Mouse (Mus musculus) liver, adult 2 months (tissue): ENCODE measurements at regions not wholly inside any gene's neighbourhood (a gene's known extent, or its start where the extent isn't known, plus 50 kb on each side); places are given as distances from the start of the nearest gene placed in this dataset.

Experiments used
- DNase-seq: peaks from one replicate; pipeline ENCODE4 v3.0.0-alpha.2; 2011; ENCODE audit warnings: low read depth, low spot score; ENCODE audit errors: extremely low read depth
- H3K27ac ChIP-seq: fragments of 200-500 bp; replicated peaks from 2 replicates; pipeline ENCODE4 v1.5.1; 2012; ENCODE audit warnings: low read depth, mild to moderate bottlenecking, control low read depth, inconsistent platforms, low read length; ENCODE audit not compliant: insufficient read depth
- H3K27me3 ChIP-seq: fragments of 200-500 bp; 2 replicates; pipeline ENCODE4 v1.6.1; 2012; ENCODE audit warnings: mild to moderate bottlenecking, moderate library complexity, low read length, inconsistent platforms; ENCODE audit not compliant: control insufficient read depth, insufficient read depth
- H3K36me3 ChIP-seq: fragments of 200-500 bp; 2 replicates; pipeline ENCODE4 v1.6.1; 2012; ENCODE audit warnings: low read length, inconsistent platforms; ENCODE audit not compliant: control insufficient read depth, insufficient read depth
- H3K4me1 ChIP-seq: fragments of 200-500 bp; 2 replicates; pipeline ENCODE4 v1.6.1; 2011; ENCODE audit warnings: low read length; ENCODE audit not compliant: control insufficient read depth, insufficient read depth
- H3K4me3 ChIP-seq: fragments of 200-500 bp; 2 replicates; pipeline ENCODE4 v1.5.1; 2011; ENCODE audit warnings: low read depth, mild to moderate bottlenecking, control low read depth, low read length, moderate library complexity; ENCODE audit not compliant: insufficient read depth
- H3K79me2 ChIP-seq: fragments of 200-500 bp; 2 replicates; pipeline ENCODE4 v1.6.1; 2012; ENCODE audit warnings: inconsistent platforms, mild to moderate bottlenecking, low read length, moderate library complexity; ENCODE audit not compliant: control insufficient read depth, insufficient read depth
- H3K9ac ChIP-seq: fragments of 200-500 bp; 2 replicates; pipeline ENCODE4 v1.6.1; 2012; ENCODE audit warnings: low read depth, mild to moderate bottlenecking, control low read depth, inconsistent platforms, low read length
- CTCF ChIP-seq: fragments of 200-500 bp; IDR thresholded peaks from 2 replicates; pipeline ENCODE4 v1.5.1; 2011; ENCODE audit warnings: low read depth, low read length, control low read depth
- POLR2A ChIP-seq: fragments of 200-500 bp; IDR thresholded peaks from 2 replicates; pipeline ENCODE4 v1.6.1; 2011; ENCODE audit warnings: low read length, control low read depth; ENCODE audit not compliant: insufficient read depth; ENCODE audit errors: extremely low read depth
- WGBS: fragments of 180-500 bp; shearing (Covaris S2); methylation state at CpG from one replicate; pipeline ENCODE4 v1.1.7; 2018; 5-methylcytosine and 5-hydroxymethylcytosine counted together

GRCm38 (mm10) chr4:32126828-32127227 lies 111.8 kb upstream of the Bach2 start:
- WGBS, result 88% methylated on average over 8 of the region's 8 CpGs
- DNase-seq, result no peak

GRCm38 (mm10) chr4:32130594-32130993 lies 108.0 kb upstream of the Bach2 start:
- WGBS, result 84% methylated on average over 12 of the region's 12 CpGs
- no peaks in the 10 kb centered on the region for H3K27me3 ChIP-seq
- no peaks in the 10 kb centered on the region for H3K79me2 ChIP-seq
- no peaks in the 10 kb centered on the region for H3K36me3 ChIP-seq
- H3K27ac ChIP-seq, result no peak overlapping the region
- DNase-seq, result no peak
- H3K4me1 ChIP-seq, result no peaks in the 10 kb centered on the region
- TF ChIP-seq POLR2A, result no peak
- no peak overlapping the region for H3K4me3 ChIP-seq
- no peak overlapping the region for H3K9ac ChIP-seq

More at GRCm38 (mm10) chr4:32126828-32127227, 111.8 kb upstream of the Bach2 start:
- H3K27me3 ChIP-seq, result no peaks in the 10 kb centered on the region
- H3K27ac ChIP-seq, result no peak overlapping the region
- H3K4me3 ChIP-seq, result no peak overlapping the region
- TF ChIP-seq CTCF (no peak), POLR2A (no peak)
- H3K36me3 ChIP-seq, result no peaks in the 10 kb centered on the region
- no peaks in the 10 kb centered on the region for H3K79me2 ChIP-seq
- no peak overlapping the region for H3K9ac ChIP-seq
- no peaks in the 10 kb centered on the region for H3K4me1 ChIP-seq

GRCm38 (mm10) chr4:32131819-32132218 lies 106.8 kb upstream of the Bach2 start:
- DNase-seq, result no peak
- 88% methylated on average over 5 of the region's 5 CpGs for WGBS
- Histone ChIP-seq H3K9ac (no peak overlapping the region), H3K27ac (no peak overlapping the region), H3K4me1 (no peaks in the 10 kb centered on the region), H3K27me3 (no peaks in the 10 kb centered on the region), H3K36me3 (no peaks in the 10 kb centered on the region), H3K4me3 (no peak overlapping the region), H3K79me2 (no peaks in the 10 kb centered on the region)
- TF ChIP-seq POLR2A, result no peak
- no peak for TF ChIP-seq CTCF

- no peak overlapping the region for H3K9ac ChIP-seq
- H3K27me3 ChIP-seq, result no peaks in the 10 kb centered on the region
- no peaks in the 10 kb centered on the region for H3K36me3 ChIP-seq
Measured at GRCm38 (mm10) chr4:32136151-32136550, 102.5 kb upstream of the Bach2 start.

GRCm38 (mm10) chr4:32137243-32137642 lies 101.4 kb upstream of the Bach2 start:
- no peaks in the 10 kb centered on the region for H3K27me3 ChIP-seq
- no peak overlapping the region for H3K27ac ChIP-seq
- no peak overlapping the region for H3K9ac ChIP-seq
- DNase-seq, result no peak
- H3K4me1 ChIP-seq, result no peaks in the 10 kb centered on the region
- no peak overlapping the region for H3K4me3 ChIP-seq
- TF ChIP-seq POLR2A (no peak), CTCF (no peak)
- H3K36me3 ChIP-seq, result no peaks in the 10 kb centered on the region
- H3K79me2 ChIP-seq, result no peaks in the 10 kb centered on the region

More at GRCm38 (mm10) chr4:32136151-32136550, 102.5 kb upstream of the Bach2 start:
- no peaks in the 10 kb centered on the region for H3K79me2 ChIP-seq
- H3K27ac ChIP-seq, result no peak overlapping the region
- no peak overlapping the region for H3K4me3 ChIP-seq
- WGBS, result 74% methylated on average over 10 of the region's 10 CpGs
- H3K4me1 ChIP-seq, result no peaks in the 10 kb centered on the region
- no peak for DNase-seq
- no peak for TF ChIP-seq CTCF
- no peak for TF ChIP-seq POLR2A

GRCm38 (mm10) chr4:32137966-32138365 lies 100.6 kb upstream of the Bach2 start:
- WGBS, result 73% methylated on average over 10 of the region's 10 CpGs
- no peaks in the 10 kb centered on the region for H3K27me3 ChIP-seq
- no peaks in the 10 kb centered on the region for H3K79me2 ChIP-seq
- H3K27ac ChIP-seq, result no peak overlapping the region
- no peaks in the 10 kb centered on the region for H3K36me3 ChIP-seq
- DNase-seq, result no peak
- H3K9ac ChIP-seq, result no peak overlapping the region
- no peak for TF ChIP-seq CTCF
- TF ChIP-seq POLR2A, result no peak
- H3K4me3 ChIP-seq, result no peak overlapping the region
- H3K4me1 ChIP-seq, result no peaks in the 10 kb centered on the region
